Mouse (Mus musculus): ENCODE results near the gene Syt1. TPM values are rescaled to one million over a fixed set of nuclear protein-coding genes. Genes with fewer than 3 reads are reported as not detected.

The Syt1 gene
- polyA plus RNA-seq, 1 experiment = 0.27 TPM

GRCm38 (mm10) chr10:108771081-108771480, 239.7 kb downstream of the Syt1 start:
- TF ChIP-seq POLR2A (IDR thresholded peaks at IDR 0.05; ENCODE audit: control insufficient read depth, low read depth, low read length) = no peak
- TF ChIP-seq CTCF (IDR thresholded peaks at IDR 0.05; ENCODE audit: control insufficient read depth, insufficient read depth, insufficient replicate concordance, low read depth, low read length) = no peak
- Histone ChIP-seq H3K27ac (ENCODE audit: control insufficient read depth, insufficient read depth, low read depth, low read length) (no peak overlapping the region), H3K4me3 (ENCODE audit: control insufficient read depth, low read depth, low read length) (no peak overlapping the region), H3K36me3 (ENCODE audit: control insufficient read depth, insufficient read depth, low read length) (no peaks in the 10 kb centered on the region), H3K4me1 (ENCODE audit: control insufficient read depth, insufficient read depth, low read length) (no peaks in the 10 kb centered on the region), H3K27me3 (ENCODE audit: control insufficient read depth, insufficient read depth, low read length) (no peaks in the 10 kb centered on the region)

- Histone ChIP-seq H3K4me1 (ENCODE audit: control insufficient read depth, insufficient read depth, low read length) (no peaks in the 10 kb centered on the region), H3K27me3 (ENCODE audit: control insufficient read depth, insufficient read depth, low read length) (no peaks in the 10 kb centered on the region), H3K36me3 (ENCODE audit: control insufficient read depth, insufficient read depth, low read length) (no peaks in the 10 kb centered on the region), H3K4me3 (ENCODE audit: control insufficient read depth, low read depth, low read length) (no peak overlapping the region), H3K27ac (ENCODE audit: control insufficient read depth, insufficient read depth, low read depth, low read length) (no peak overlapping the region)
- TF ChIP-seq CTCF (IDR thresholded peaks at IDR 0.05; ENCODE audit: control insufficient read depth, insufficient read depth, insufficient replicate concordance, low read depth, low read length) = no peak
- no peak for TF ChIP-seq POLR2A (IDR thresholded peaks at IDR 0.05; ENCODE audit: control insufficient read depth, low read depth, low read length)
Observed at GRCm38 (mm10) chr10:108765564-108765963, 245.2 kb downstream of the Syt1 start.

GRCm38 (mm10) chr10:108763722-108764121, 247.1 kb downstream of the Syt1 start:
- H3K27ac ChIP-seq (ENCODE audit: control insufficient read depth, insufficient read depth, low read depth, low read length) = no peak overlapping the region
- H3K4me3 ChIP-seq (ENCODE audit: control insufficient read depth, low read depth, low read length) = no peak overlapping the region
- H3K36me3 ChIP-seq (ENCODE audit: control insufficient read depth, insufficient read depth, low read length) = no peaks in the 10 kb centered on the region
- TF ChIP-seq CTCF (IDR thresholded peaks at IDR 0.05; ENCODE audit: control insufficient read depth, insufficient read depth, insufficient replicate concordance, low read depth, low read length) (no peak), POLR2A (IDR thresholded peaks at IDR 0.05; ENCODE audit: control insufficient read depth, low read depth, low read length) (no peak)
- H3K27me3 ChIP-seq (ENCODE audit: control insufficient read depth, insufficient read depth, low read length) = no peaks in the 10 kb centered on the region
- H3K4me1 ChIP-seq (ENCODE audit: control insufficient read depth, insufficient read depth, low read length) = no peaks in the 10 kb centered on the region

- TF ChIP-seq CTCF (IDR thresholded peaks at IDR 0.05; ENCODE audit: control insufficient read depth, insufficient read depth, insufficient replicate concordance, low read depth, low read length) (no peak), POLR2A (IDR thresholded peaks at IDR 0.05; ENCODE audit: control insufficient read depth, low read depth, low read length) (no peak)
- H3K27me3 ChIP-seq (ENCODE audit: control insufficient read depth, insufficient read depth, low read length) = no peaks in the 10 kb centered on the region
- H3K27ac ChIP-seq (ENCODE audit: control insufficient read depth, insufficient read depth, low read depth, low read length) = no peak overlapping the region
- no peaks in the 10 kb centered on the region for H3K4me1 ChIP-seq (ENCODE audit: control insufficient read depth, insufficient read depth, low read length)
- no peaks in the 10 kb centered on the region for H3K36me3 ChIP-seq (ENCODE audit: control insufficient read depth, insufficient read depth, low read length)
- H3K4me3 ChIP-seq (ENCODE audit: control insufficient read depth, low read depth, low read length) = no peak overlapping the region
Observed at GRCm38 (mm10) chr10:108753304-108753703, 257.5 kb downstream of the Syt1 start.

- no peak for TF ChIP-seq POLR2A (IDR thresholded peaks at IDR 0.05; ENCODE audit: control insufficient read depth, low read depth, low read length)
- TF ChIP-seq CTCF (IDR thresholded peaks at IDR 0.05; ENCODE audit: control insufficient read depth, insufficient read depth, insufficient replicate concordance, low read depth, low read length) = no peak
- no peaks in the 10 kb centered on the region for H3K4me1 ChIP-seq (ENCODE audit: control insufficient read depth, insufficient read depth, low read length)
- no peaks in the 10 kb centered on the region for H3K36me3 ChIP-seq (ENCODE audit: control insufficient read depth, insufficient read depth, low read length)
- H3K27ac ChIP-seq (ENCODE audit: control insufficient read depth, insufficient read depth, low read depth, low read length) = no peak overlapping the region
- no peaks in the 10 kb centered on the region for H3K27me3 ChIP-seq (ENCODE audit: control insufficient read depth, insufficient read depth, low read length)
- no peak overlapping the region for H3K4me3 ChIP-seq (ENCODE audit: control insufficient read depth, low read depth, low read length)
Observed at GRCm38 (mm10) chr10:108743759-108744158, 267.0 kb downstream of the Syt1 start.

- H3K27me3 ChIP-seq (ENCODE audit: control insufficient read depth, insufficient read depth, low read length) = no peaks in the 10 kb centered on the region
- no peak overlapping the region for H3K27ac ChIP-seq (ENCODE audit: control insufficient read depth, insufficient read depth, low read depth, low read length)
- no peaks in the 10 kb centered on the region for H3K4me1 ChIP-seq (ENCODE audit: control insufficient read depth, insufficient read depth, low read length)
- TF ChIP-seq CTCF (IDR thresholded peaks at IDR 0.05; ENCODE audit: control insufficient read depth, insufficient read depth, insufficient replicate concordance, low read depth, low read length) (peak; percentile 29; the same call in 1 of the 2 replicates), POLR2A (IDR thresholded peaks at IDR 0.05; ENCODE audit: control insufficient read depth, low read depth, low read length) (no peak)
- H3K36me3 ChIP-seq (ENCODE audit: control insufficient read depth, insufficient read depth, low read length) = no peaks in the 10 kb centered on the region
- no peak overlapping the region for H3K4me3 ChIP-seq (ENCODE audit: control insufficient read depth, low read depth, low read length)
Observed at GRCm38 (mm10) chr10:108733982-108734381, 276.8 kb downstream of the Syt1 start.

- H3K4me1 ChIP-seq (ENCODE audit: control insufficient read depth, insufficient read depth, low read length) = no peaks in the 10 kb centered on the region
- H3K27me3 ChIP-seq (ENCODE audit: control insufficient read depth, insufficient read depth, low read length) = no peaks in the 10 kb centered on the region
- H3K27ac ChIP-seq (ENCODE audit: control insufficient read depth, insufficient read depth, low read depth, low read length) = no peak overlapping the region
- TF ChIP-seq CTCF (IDR thresholded peaks at IDR 0.05; ENCODE audit: control insufficient read depth, insufficient read depth, insufficient replicate concordance, low read depth, low read length) = no peak
- no peak for TF ChIP-seq POLR2A (IDR thresholded peaks at IDR 0.05; ENCODE audit: control insufficient read depth, low read depth, low read length)
- no peaks in the 10 kb centered on the region for H3K36me3 ChIP-seq (ENCODE audit: control insufficient read depth, insufficient read depth, low read length)
- H3K4me3 ChIP-seq (ENCODE audit: control insufficient read depth, low read depth, low read length) = no peak overlapping the region
Observed at GRCm38 (mm10) chr10:108728961-108729360, 281.8 kb downstream of the Syt1 start.

- Histone ChIP-seq H3K36me3 (ENCODE audit: control insufficient read depth, insufficient read depth, low read length) (no peaks in the 10 kb centered on the region), H3K27me3 (ENCODE audit: control insufficient read depth, insufficient read depth, low read length) (no peaks in the 10 kb centered on the region), H3K4me1 (ENCODE audit: control insufficient read depth, insufficient read depth, low read length) (no peaks in the 10 kb centered on the region), H3K4me3 (ENCODE audit: control insufficient read depth, low read depth, low read length) (no peak overlapping the region), H3K27ac (ENCODE audit: control insufficient read depth, insufficient read depth, low read depth, low read length) (no peak overlapping the region)
- no peak for TF ChIP-seq POLR2A (IDR thresholded peaks at IDR 0.05; ENCODE audit: control insufficient read depth, low read depth, low read length)
- TF ChIP-seq CTCF (IDR thresholded peaks at IDR 0.05; ENCODE audit: control insufficient read depth, insufficient read depth, insufficient replicate concordance, low read depth, low read length) = no peak
Observed at GRCm38 (mm10) chr10:108726391-108726790, 284.4 kb downstream of the Syt1 start.

Measured in testis, adult 2 months (tissue).